Mouse (Mus musculus) urinary bladder, postnatal 14 days (tissue): ENCODE measurements at regions not wholly inside any gene's neighbourhood (a gene's known extent, or its start where the extent isn't known, plus 50 kb on each side); places are given as distances from the start of the nearest gene placed in this dataset.

Source experiments
- DNase-seq: peaks from one replicate; pipeline ENCODE4 v3.0.0; 2021; ENCODE audit warnings: low spot score

- DNase-seq, result no peak
Observed at GRCm38 (mm10) chr1:80030224-80030623, 169.2 kb upstream of the Serpine2 start.

- no peak for DNase-seq
Observed at GRCm38 (mm10) chr1:80025863-80026616, 165.1 kb upstream of the Serpine2 start.

GRCm38 (mm10) chr1:80023518-80024095 is 162.6 kb upstream of the Serpine2 start:
- no peak for DNase-seq

- no peak for DNase-seq
Observed at GRCm38 (mm10) chr1:80021866-80022265, 160.9 kb upstream of the Serpine2 start.

GRCm38 (mm10) chr1:80018391-80019065 is 157.5 kb upstream of the Serpine2 start:
- peak; percentile 58 for DNase-seq

- DNase-seq, result no peak
Observed at GRCm38 (mm10) chr1:80015474-80015873, 154.5 kb upstream of the Serpine2 start.

GRCm38 (mm10) chr1:80014586-80014985 is 153.6 kb upstream of the Serpine2 start:
- DNase-seq, result no peak

- no peak for DNase-seq
Observed at GRCm38 (mm10) chr1:80010724-80011123, 149.7 kb upstream of the Serpine2 start.

GRCm38 (mm10) chr1:79999081-79999480 is 138.1 kb upstream of the Serpine2 start:
- DNase-seq, result peak; percentile 16

- no peak for DNase-seq
Observed at GRCm38 (mm10) chr1:79997911-79998310, 136.9 kb upstream of the Serpine2 start.

GRCm38 (mm10) chr1:79997456-79997855 is 136.5 kb upstream of the Serpine2 start:
- no peak for DNase-seq

GRCm38 (mm10) chr1:79984721-79985120 is 123.7 kb upstream of the Serpine2 start:
- DNase-seq, result no peak

- no peak for DNase-seq
Observed at GRCm38 (mm10) chr1:79982678-79983280, 121.8 kb upstream of the Serpine2 start.

- DNase-seq, result no peak
Observed at GRCm38 (mm10) chr1:79979863-79980262, 118.9 kb upstream of the Serpine2 start.

- no peak for DNase-seq
Observed at GRCm38 (mm10) chr1:79978156-79978555, 117.2 kb upstream of the Serpine2 start.

- peak; percentile 37 for DNase-seq
Observed at GRCm38 (mm10) chr1:79956121-79956520, 95.1 kb upstream of the Serpine2 start.

- DNase-seq, result no peak
Observed at GRCm38 (mm10) chr1:79944231-79944630, 83.3 kb upstream of the Serpine2 start.

GRCm38 (mm10) chr1:79932435-79932834 is 71.5 kb upstream of the Serpine2 start:
- DNase-seq, result no peak

GRCm38 (mm10) chr1:79927740-79928139 is 66.8 kb upstream of the Serpine2 start:
- no peak for DNase-seq

- no peak for DNase-seq
Observed at GRCm38 (mm10) chr1:79925776-79926175, 64.8 kb upstream of the Serpine2 start.

GRCm38 (mm10) chr1:79921890-79922289 is 60.9 kb upstream of the Serpine2 start:
- no peak for DNase-seq

- no peak for DNase-seq
Observed at GRCm38 (mm10) chr1:79921333-79921732, 60.4 kb upstream of the Serpine2 start.
